Mouse (Mus musculus) kidney, embryonic 16.5 days (tissue): ENCODE measurements at regions not wholly inside any gene's neighbourhood (a gene's known extent, or its start where the extent isn't known, plus 50 kb on each side); places are given as distances from the start of the nearest gene placed in this dataset.

Experiments used
- ATAC-seq: fragments of 200-750 bp; cut with Nextera tagmentation; 2 replicates; pipeline ENCODE4 v1.8.0; 2017; ENCODE audit warnings: moderate TSS enrichment; ENCODE audit not compliant: low FRiP score, low TSS enrichment
- H3K27ac ChIP-seq: fragments of 300-500 bp; sonication (generic); 2 replicates; pipeline ENCODE4 v1.5.1; 2014; ENCODE audit warnings: low read length
- H3K27me3 ChIP-seq: fragments of 300-500 bp; sonication (generic); 2 replicates; pipeline ENCODE4 v1.6.1; 2014; ENCODE audit warnings: low read length, control low read depth, mixed read lengths; ENCODE audit not compliant: insufficient read depth
- H3K36me3 ChIP-seq: fragments of 300-500 bp; sonication (generic); 2 replicates; pipeline ENCODE4 v1.6.1; 2014; ENCODE audit warnings: low read length, control low read depth, mixed read lengths; ENCODE audit not compliant: insufficient read depth
- H3K4me1 ChIP-seq: fragments of 300-500 bp; sonication (generic); 2 replicates; pipeline ENCODE4 v1.6.1; 2014; ENCODE audit warnings: low read length, control low read depth, mixed read lengths; ENCODE audit not compliant: insufficient read depth
- H3K4me2 ChIP-seq: fragments of 300-500 bp; sonication (generic); replicated peaks from 2 replicates; pipeline ENCODE4 v1.6.1; 2014; ENCODE audit warnings: low read depth, low read length
- H3K4me3 ChIP-seq: fragments of 300-500 bp; sonication (generic); 2 replicates; pipeline ENCODE4 v1.5.1; 2014; ENCODE audit warnings: mild to moderate bottlenecking, low read length
- H3K9ac ChIP-seq: fragments of 300-500 bp; sonication (generic); replicated peaks from 2 replicates; pipeline ENCODE4 v1.6.1; 2014; ENCODE audit warnings: low read length
- H3K9me3 ChIP-seq: fragments of 300-500 bp; sonication (generic); 2 replicates; pipeline ENCODE4 v1.6.1; 2016; ENCODE audit warnings: low read length, control low read depth
- WGBS: fragments of 180-500 bp; shearing (Covaris S2); extraction: QIAGEN DNeasy Blood & Tissue Kit; methylation state at CpG from one replicate; pipeline ENCODE4 v1.1.7; 2014; 5-methylcytosine and 5-hydroxymethylcytosine counted together

DNA sequence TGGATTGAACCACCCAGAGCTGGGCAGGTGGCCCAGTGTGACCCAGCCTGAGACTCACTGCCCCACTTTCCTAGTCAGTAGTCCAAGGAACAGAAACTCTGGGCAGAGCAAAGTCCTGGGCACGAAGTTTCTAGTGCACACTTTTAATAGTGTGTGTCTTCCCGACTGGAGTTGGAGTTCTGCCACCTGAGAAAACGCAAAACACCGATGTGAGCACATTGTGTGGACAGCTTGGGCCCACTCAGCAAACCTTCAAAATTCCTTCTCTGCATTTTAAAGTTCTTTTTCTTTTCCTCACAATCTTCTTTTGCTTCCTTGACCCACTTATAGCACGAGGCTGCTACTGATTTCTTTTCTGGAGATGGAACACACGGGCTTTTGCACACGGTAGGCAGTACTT is 141.5 kb upstream of the Agap1 start:
- Histone ChIP-seq H3K9me3 (no peaks in the 10 kb centered on the region), H3K36me3 (no peaks in the 10 kb centered on the region), H3K4me2 (no peak overlapping the region), H3K27ac (no peak overlapping the region), H3K4me3 (no peak overlapping the region), H3K9ac (no peak overlapping the region), H3K4me1 (0 out of 2 replicates have a peak, but pooled peaks cover 3% of the 10 kb centered on the region), H3K27me3 (no peaks in the 10 kb centered on the region)
- no peak for ATAC-seq
- 88% methylated on average over 7 of the region's 7 CpGs for WGBS

DNA sequence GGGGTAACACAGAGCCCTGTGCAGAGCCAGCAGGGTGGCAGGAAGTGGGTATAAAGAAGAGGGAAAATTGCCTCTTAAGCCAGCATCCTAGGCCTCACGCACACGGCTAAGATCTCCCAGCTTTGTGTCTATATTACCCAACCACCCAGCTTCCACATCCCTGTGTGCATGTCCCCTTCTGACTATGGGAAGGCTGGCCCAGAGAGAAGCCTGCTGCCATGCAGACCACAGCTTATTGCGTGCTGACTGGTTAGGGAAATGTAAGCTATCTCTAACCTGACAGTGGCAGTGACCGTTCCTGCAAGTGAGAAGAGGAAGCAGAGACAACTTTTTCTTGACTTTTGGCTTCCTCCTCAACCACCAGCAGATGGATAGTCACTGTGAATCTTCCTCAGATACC is 136.7 kb upstream of the Agap1 start:
- WGBS = 92% methylated on average over 4 of the region's 4 CpGs
- no peak for ATAC-seq
- no peaks in the 10 kb centered on the region for H3K27me3 ChIP-seq
- no peaks in the 10 kb centered on the region for H3K36me3 ChIP-seq
- 0 out of 2 replicates have a peak, but pooled peaks cover 3% of the 10 kb centered on the region for H3K4me1 ChIP-seq
- H3K4me3 ChIP-seq = no peak overlapping the region
- H3K4me2 ChIP-seq = no peak overlapping the region
- H3K27ac ChIP-seq = no peak overlapping the region
- H3K9me3 ChIP-seq = no peaks in the 10 kb centered on the region
- no peak overlapping the region for H3K9ac ChIP-seq

DNA sequence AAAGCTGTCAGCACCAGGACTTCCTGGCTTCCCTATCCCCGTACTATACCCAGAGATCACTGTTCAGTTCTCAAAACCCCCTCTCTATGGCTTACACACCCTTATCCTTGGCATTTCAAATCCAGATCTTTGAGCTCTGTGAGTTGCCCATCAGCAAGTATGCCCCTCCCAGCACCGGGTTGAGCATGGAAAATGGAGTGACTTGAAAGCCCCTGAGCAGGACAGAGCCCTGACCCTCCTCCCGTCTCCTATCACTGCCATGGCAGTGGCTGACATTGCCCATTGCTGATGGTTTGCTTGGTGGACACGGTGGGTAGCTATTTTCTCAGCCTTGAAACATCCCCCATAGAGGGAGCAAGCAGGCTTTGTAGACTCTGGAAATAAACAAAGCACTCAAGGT is 135.9 kb upstream of the Agap1 start:
- Histone ChIP-seq H3K27ac (no peak overlapping the region), H3K4me2 (no peak overlapping the region), H3K27me3 (no peaks in the 10 kb centered on the region), H3K9me3 (no peaks in the 10 kb centered on the region), H3K9ac (no peak overlapping the region), H3K4me3 (no peak overlapping the region), H3K36me3 (no peaks in the 10 kb centered on the region), H3K4me1 (0 out of 2 replicates have a peak, but pooled peaks cover 3% of the 10 kb centered on the region)
- 81% methylated on average over 4 of the region's 4 CpGs for WGBS
- no peak for ATAC-seq

DNA sequence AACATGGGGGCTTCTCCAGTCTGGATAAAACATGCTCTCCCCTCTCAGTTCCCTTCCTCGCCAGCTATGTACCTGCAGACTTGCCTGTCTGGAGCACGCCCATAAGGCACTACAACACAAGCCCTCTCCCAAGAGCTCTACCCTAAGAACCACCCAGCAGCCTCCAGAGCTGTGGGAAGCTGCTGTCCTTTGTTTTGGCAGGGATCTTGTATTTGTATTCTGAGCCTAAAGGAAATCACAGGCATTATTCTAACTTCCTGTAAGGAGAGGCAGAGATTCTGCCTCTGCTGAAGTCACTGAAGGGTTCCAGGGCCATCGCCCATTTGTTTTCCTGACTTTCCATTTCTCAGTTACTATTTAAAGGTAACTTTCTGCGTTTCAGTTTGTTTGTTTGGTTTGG is 132.0 kb upstream of the Agap1 start:
- no peaks in the 10 kb centered on the region for H3K9me3 ChIP-seq
- no peaks in the 10 kb centered on the region for H3K36me3 ChIP-seq
- no peak overlapping the region for H3K4me2 ChIP-seq
- no peak for ATAC-seq
- no peak overlapping the region for H3K9ac ChIP-seq
- H3K27me3 ChIP-seq = no peaks in the 10 kb centered on the region
- 62% methylated on average over 4 of the region's 4 CpGs for WGBS
- 0 out of 2 replicates have a peak, but pooled peaks cover 3% of the 10 kb centered on the region for H3K4me1 ChIP-seq
- H3K4me3 ChIP-seq = no peak overlapping the region
- 0 out of 2 replicates have a peak overlapping the region, but pooled peaks have one; percentile 3 for H3K27ac ChIP-seq

DNA sequence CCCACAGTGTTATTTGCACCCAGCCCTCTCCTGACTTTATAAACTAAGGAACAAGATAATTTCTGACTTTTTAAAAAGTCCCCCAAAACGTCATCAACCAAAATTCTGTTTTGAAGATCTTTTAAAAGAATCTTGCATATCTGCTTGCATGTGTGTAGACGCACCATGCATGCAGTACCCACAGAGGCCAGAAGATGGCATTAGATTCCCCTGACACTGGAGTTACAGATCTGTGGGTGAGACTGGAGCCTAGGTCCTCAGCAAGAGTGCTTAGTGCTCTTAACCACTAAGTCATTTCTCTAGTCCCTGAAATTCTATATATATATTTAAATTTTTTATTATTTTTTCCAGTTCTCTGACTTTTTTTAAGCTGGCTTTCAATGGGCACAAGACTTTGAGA is 131.5 kb upstream of the Agap1 start:
- 48% methylated on average over 2 of the region's 2 CpGs for WGBS

DNA sequence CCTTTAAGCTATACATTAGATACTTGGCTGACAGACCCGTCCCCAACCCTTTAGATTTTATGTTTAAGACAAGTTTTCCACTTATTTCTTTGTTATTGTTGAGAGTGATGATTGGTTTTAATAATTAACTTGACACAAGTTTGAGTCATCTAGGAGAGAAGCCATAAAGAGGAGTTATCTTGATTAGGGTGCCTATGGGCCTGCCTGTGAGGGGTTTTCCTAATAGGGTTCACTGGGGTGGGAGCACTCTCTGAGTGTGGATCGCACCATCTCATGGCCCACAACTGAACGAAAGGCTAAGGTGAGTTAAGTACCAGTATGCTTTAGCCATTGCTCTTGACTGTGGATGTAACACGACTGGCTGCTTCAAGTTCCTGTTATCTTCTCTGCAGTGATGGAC is 123.3 kb upstream of the Agap1 start:
- H3K27me3 ChIP-seq = no peaks in the 10 kb centered on the region
- no peaks in the 10 kb centered on the region for H3K36me3 ChIP-seq
- ATAC-seq = no peak
- H3K4me3 ChIP-seq = no peak overlapping the region
- 90% methylated on average over 4 of the region's 4 CpGs for WGBS
- no peaks in the 10 kb centered on the region for H3K4me1 ChIP-seq
- H3K4me2 ChIP-seq = no peak overlapping the region
- H3K9me3 ChIP-seq = no peaks in the 10 kb centered on the region
- no peak overlapping the region for H3K27ac ChIP-seq
- H3K9ac ChIP-seq = no peak overlapping the region

More for the DNA sequence above, 131.5 kb upstream of the Agap1 start:
- H3K4me2 ChIP-seq = no peak overlapping the region
- H3K36me3 ChIP-seq = no peaks in the 10 kb centered on the region
- no peaks in the 10 kb centered on the region for H3K9me3 ChIP-seq
- ATAC-seq = no peak
- 0 out of 2 replicates have a peak, but pooled peaks cover 3% of the 10 kb centered on the region for H3K4me1 ChIP-seq
- no peak overlapping the region for H3K4me3 ChIP-seq
- no peak overlapping the region for H3K9ac ChIP-seq
- H3K27me3 ChIP-seq = no peaks in the 10 kb centered on the region
- no peak overlapping the region for H3K27ac ChIP-seq

DNA sequence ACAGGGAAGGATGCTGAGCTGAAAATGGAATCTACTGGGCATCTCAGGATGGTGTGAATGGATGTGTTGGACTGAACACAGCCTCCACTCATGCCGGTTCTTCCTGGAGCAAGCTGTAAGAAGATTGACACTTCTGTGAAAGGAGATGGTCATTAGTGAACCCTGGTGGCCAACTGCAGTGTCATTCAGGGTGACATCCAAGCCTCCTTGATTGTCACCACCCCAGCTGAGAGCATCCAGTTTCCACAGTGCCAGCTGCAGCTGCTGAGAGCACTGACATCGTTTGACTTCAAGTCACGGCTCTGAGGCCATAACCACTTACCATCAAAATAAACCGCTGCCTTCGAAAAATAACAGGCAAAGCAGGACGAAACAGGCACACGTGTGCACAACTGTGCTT is 121.9 kb upstream of the Agap1 start:
- Histone ChIP-seq H3K9me3 (no peaks in the 10 kb centered on the region), H3K27ac (no peak overlapping the region), H3K4me1 (no peaks in the 10 kb centered on the region), H3K9ac (no peak overlapping the region), H3K4me2 (no peak overlapping the region), H3K27me3 (no peaks in the 10 kb centered on the region), H3K4me3 (no peak overlapping the region), H3K36me3 (no peaks in the 10 kb centered on the region)
- 59% methylated on average over 7 of the region's 7 CpGs for WGBS
- no peak for ATAC-seq

DNA sequence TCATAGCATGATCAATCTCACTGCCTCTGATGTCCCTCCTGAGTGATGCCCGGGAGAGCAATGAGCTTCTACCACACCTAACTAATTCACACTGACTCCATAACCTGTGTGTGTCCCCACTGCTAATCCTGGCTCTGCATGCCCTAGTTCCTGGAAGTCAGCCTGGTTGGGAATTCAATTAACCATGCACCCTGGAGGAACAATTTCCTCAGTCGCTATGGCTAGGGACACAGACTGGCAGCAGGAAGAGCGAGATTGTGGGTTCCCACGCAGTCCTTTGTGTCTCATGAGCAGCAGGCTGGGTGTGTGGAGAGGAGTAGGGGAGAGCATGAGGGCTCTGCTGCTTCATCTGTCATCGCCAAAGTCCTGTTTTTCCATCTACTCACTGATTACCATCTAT is 116.7 kb upstream of the Agap1 start:
- no peaks in the 10 kb centered on the region for H3K27me3 ChIP-seq
- H3K4me3 ChIP-seq = no peak overlapping the region
- no peaks in the 10 kb centered on the region for H3K4me1 ChIP-seq
- H3K9ac ChIP-seq = no peak overlapping the region
- H3K4me2 ChIP-seq = no peak overlapping the region
- H3K9me3 ChIP-seq = no peaks in the 10 kb centered on the region
- H3K36me3 ChIP-seq = no peaks in the 10 kb centered on the region
- no peak overlapping the region for H3K27ac ChIP-seq
- 74% methylated on average over 5 of the region's 5 CpGs for WGBS
- ATAC-seq = no peak

DNA sequence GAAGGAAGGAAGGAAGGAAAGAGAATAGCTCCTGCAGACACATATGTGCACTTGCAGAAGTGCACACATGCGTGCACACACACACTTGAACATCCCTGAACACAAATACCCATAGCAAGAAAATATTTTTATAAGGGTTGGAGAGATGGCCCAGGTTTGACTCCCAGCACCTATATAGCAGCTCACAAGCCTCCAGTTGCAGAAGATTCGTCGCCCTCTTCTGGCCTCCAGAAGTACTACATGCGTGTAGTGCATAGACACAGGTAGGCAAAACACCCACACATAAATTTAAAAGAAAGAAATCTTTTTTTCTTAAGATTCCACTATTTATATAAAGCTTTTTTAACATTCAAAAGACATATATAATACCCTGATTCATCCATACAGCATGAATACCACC is 111.8 kb upstream of the Agap1 start:
- no peak for ATAC-seq
- 44% methylated on average over 4 of the region's 4 CpGs for WGBS
- Histone ChIP-seq H3K4me2 (no peak overlapping the region), H3K9me3 (no peaks in the 10 kb centered on the region), H3K27me3 (no peaks in the 10 kb centered on the region), H3K4me1 (no peaks in the 10 kb centered on the region), H3K27ac (no peak overlapping the region), H3K9ac (no peak overlapping the region), H3K4me3 (no peak overlapping the region), H3K36me3 (no peaks in the 10 kb centered on the region)

DNA sequence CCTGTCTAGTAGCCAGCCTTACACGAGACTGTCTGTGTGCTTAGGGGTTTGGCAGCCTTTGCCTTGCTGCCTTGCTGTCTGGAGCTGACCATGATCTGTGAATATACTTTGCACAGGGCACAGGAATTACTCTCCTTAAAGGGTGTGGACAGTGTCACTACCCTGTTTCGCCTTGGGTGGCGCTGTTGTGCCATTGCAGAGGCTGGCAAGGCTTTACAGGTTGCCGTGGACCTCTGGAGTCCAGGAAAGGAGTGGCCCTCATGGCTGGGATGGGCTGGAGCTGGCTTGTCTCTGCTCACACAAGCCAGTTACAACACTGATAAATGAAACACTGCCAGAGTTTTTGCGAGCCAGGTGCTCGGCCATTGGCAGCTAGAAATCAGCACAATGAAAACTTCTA is 110.1 kb upstream of the Agap1 start:
- no peaks in the 10 kb centered on the region for H3K36me3 ChIP-seq
- no peak overlapping the region for H3K4me3 ChIP-seq
- no peak overlapping the region for H3K9ac ChIP-seq
- H3K9me3 ChIP-seq = no peaks in the 10 kb centered on the region
- WGBS = 39% methylated on average over 6 of the region's 6 CpGs
- H3K4me1 ChIP-seq = no peaks in the 10 kb centered on the region
- H3K4me2 ChIP-seq = no peak overlapping the region
- no peak for ATAC-seq
- H3K27ac ChIP-seq = no peak overlapping the region
- H3K27me3 ChIP-seq = no peaks in the 10 kb centered on the region

DNA sequence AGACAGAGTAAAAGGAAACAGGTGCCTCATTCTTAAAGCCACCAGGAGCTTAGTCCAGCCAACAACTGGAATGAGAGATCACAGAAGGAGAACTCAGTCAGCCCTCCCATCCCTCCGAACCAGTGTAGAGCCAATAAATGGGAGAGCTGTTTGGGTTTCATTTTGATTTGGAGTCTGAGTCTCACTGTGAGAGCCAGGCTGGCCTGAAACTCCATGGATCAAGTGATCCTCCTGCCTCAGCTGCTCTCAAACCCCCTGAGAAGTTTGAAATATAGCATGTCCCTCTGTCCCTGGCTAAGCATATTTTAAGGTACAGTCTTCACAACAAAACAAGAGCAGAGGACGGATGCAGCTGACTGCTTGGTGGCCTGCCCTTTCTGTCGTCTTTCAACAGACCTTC is 107.3 kb upstream of the Agap1 start:
- no peak overlapping the region for H3K4me3 ChIP-seq
- no peak for ATAC-seq
- no peaks in the 10 kb centered on the region for H3K36me3 ChIP-seq
- H3K27ac ChIP-seq = no peak overlapping the region
- no peaks in the 10 kb centered on the region for H3K4me1 ChIP-seq
- 41% methylated on average over 3 of the region's 3 CpGs for WGBS
- no peak overlapping the region for H3K4me2 ChIP-seq
- H3K27me3 ChIP-seq = no peaks in the 10 kb centered on the region
- no peak overlapping the region for H3K9ac ChIP-seq
- no peaks in the 10 kb centered on the region for H3K9me3 ChIP-seq
